Mouse (Mus musculus): ENCODE measurements around the gene Fam20b. TPM values are rescaled to one million over a fixed set of nuclear protein-coding genes. Genes with fewer than 3 reads are reported as not detected.

The Fam20b gene
- total RNA-seq, 1 experiment from 2014 or later: 42.9 TPM

DNA sequence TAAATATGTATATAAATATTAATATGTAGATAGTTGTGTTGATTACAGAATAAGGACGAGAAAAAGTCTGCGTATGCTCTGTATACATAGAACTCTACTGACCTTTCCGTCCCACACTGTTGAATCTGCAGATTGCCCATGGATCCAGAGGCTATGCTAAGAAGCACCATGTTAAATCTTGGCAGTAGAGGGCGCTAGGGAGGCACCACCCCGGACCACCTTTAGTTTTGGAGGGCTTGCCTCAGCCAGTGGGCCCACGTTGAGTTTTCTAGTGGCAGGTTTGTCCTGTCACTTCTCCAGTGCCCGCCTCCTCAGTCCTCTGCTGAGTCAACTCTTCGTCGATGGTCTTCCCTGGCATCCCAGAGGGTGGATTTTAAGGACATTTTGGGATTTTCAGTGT lies 11.9 kb upstream of the Fam20b start:
- no peak for DNase-seq

DNA sequence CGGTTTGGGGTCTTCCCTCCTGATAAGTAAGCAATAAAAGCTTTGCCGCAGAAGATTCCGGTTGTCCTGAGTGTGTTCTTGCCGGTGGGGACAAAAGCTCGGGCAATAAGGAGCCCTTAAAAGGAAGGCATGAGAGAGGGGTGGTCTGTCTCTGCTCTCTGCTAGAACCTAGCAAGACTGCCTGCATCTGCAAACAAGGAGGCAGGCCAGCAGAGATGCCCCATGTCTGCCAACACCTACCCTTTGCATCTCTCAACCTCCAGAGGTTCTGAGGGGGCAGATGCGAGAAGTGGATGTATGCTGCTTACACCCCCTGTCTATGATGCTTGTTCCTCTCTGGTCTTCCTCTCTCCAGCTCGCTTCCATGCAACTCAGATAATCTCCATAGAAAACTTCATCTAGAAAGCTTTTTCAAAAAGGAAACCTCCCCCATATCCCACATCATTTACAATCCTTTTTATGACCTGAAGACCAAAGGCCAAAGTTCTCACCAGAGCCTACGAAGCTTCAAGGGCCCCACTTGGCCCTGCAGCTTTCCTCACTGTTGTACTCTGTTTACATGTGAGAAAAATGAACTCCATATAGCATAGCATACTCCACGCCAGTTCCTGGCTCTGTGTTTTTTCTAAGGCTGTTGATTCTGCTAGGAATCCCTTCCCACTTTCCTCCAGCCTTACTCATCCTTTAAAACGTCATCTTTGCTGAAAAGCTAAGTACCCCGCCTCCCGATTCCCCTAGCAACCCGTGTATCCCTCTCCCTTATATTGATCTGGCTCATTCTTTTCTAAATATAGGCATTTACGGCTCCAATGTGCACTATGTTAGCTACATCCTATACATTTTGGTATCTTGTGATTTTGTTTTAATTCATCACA lies 8.6 kb upstream of the Fam20b start:
- no peak for DNase-seq

DNA sequence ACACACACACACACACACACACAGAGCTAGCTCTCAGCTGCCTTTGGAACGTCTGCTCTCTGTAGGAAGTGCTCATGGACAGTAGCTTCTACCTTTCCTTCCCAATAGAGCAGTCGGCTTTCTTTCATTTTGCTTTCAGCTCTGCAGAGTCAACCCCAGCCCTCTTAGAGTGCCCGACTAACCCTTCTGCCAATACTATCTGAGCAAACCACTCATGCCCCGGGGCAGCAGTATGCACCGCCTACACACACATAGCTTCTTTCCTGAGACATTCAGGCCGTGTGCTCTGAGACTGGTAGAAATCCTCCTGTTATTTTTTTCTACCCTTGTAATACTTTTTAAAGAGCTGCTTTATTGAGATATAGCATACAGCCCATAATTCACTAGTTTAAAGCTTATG lies 3.2 kb upstream of the Fam20b start:
- no peak for DNase-seq

GRCm38 (mm10) chr1:156720046-156720445 lies 1.2 kb upstream of the Fam20b start:
- no peak for DNase-seq

- peak; percentile 71 for DNase-seq
These were observed 468 bp downstream of the Fam20b start for GRCm38 (mm10) chr1:156718286-156718949.

- no peak for DNase-seq
These were observed 1.1 kb downstream of the Fam20b start for GRCm38 (mm10) chr1:156717751-156718285.

- DNase-seq: no peak
These were observed 2.2 kb downstream of the Fam20b start for GRCm38 (mm10) chr1:156716681-156717080.

- DNase-seq: no peak
These were observed 8.3 kb downstream of the Fam20b start for GRCm38 (mm10) chr1:156710472-156711098.

GRCm38 (mm10) chr1:156708672-156709071 lies 10.2 kb downstream of the Fam20b start:
- DNase-seq: no peak

DNA sequence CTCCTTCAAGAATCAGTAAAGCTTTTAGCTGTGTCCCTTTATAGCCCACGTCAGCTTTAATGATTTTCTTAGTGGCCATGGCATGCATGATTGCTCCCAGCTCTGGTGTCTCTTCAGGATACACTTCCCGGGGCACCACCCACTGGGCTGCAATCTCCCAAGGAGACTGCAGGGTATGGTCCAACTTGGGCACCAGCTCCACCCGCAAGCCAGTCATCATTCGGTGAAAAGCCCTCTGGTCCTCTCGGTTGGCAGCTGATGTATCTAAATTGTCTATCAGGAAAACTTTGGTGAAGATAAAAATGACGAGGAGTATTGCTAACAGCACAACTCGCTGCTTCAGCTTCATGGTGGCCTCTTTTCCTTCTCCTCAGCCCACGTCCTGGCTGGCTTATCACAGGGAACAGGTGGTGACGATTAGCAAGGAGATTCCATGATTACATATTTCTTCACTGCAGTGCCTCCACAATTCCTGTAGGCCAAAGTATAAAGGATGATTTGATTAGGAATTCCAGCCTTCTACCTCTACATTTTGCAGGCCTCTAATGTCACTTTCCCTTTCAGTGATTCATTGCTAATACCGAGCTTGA lies 13.1 kb downstream of the Fam20b start:
- DNase-seq: no peak

DNA sequence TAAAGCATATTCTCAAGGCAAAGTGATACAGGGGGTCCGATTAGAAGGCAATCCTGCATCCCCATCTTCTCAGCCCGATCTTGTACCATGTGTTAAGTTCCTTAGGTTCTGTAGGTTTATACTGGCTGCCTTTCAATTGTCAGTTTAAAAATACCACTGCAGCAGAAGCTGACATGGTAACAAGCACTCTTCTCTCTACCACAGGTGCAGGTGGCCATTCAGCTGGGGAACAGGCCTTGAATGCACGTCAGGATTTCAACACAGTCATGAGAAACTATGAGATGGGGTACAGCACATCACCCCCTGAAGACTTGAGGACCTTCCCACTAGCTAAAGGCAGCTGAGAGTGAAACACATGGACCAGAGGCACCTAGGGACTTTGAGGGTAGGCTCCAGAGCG lies 15.4 kb downstream of the Fam20b start:
- no peak for DNase-seq

DNA sequence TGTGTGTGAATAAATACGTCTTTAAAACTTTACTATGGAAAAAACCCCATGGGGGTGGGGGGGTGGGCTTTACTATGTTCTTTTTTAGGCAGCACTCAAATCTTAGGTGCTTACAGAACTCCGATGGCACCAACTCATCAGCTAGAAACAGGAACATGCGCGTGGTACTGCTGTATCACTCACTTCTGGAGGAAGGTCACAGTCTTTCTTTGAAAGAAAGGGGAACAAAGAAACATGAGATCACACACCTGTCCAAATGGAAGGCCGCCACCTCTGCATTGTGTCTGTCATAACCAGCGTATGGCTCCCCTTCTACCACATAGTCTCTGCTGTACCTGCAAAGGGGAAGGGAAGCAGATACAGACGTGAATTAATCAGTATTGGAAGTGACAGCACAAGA lies 16.7 kb downstream of the Fam20b start:
- no peak for DNase-seq

DNA sequence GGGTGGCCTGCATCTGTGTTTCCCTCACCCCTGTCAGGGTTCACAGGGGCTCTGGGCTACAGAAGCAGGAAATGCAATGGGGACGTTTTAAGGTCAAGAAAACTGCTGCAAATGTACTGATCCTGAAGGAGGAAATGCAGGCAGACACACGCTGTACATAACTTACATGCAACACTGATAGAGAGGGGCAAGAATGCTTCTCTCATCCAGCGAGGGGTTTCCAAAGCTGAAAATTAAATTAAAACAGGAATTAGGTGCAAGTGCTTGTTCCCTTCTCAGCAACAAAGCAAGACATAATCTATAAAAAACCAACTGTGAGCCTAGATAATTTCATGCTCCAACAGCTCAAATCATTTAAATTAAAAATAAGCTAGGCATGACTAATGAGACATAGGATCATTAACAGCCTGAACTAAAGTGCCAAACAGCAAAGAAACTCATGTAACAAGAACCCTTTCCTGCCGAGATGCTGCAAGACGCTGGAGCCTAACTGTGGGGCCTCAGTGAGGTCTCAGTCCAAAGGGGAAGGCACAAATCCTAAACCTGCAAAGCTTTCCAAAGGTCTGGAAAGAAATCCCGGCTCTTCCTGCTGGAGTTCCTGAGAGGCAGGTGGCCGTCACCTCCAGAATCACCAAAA lies 32.7 kb downstream of the Fam20b start:
- no peak for DNase-seq

DNA sequence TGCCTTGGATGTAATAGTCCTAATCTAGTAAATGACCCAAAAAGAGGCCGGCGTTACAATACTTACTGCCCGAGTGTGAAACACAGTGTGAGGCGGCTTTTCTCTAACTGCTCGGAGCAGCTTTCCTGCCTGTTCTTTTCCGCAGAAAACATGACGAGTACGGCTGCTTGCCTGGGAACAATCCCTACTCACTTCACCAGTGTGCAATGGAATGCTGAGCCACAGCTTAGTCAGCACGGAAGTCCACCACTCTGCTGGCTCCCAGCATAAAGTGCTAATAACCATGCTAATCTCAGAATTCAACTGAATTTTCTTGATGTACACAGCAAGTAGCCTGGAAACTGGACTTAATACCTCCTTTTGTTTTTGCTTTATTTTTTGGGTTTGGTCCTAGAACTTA lies 39.3 kb downstream of the Fam20b start:
- no peak for DNase-seq

GRCm38 (mm10) chr1:156677230-156677629 lies 41.7 kb downstream of the Fam20b start:
- DNase-seq: no peak

GRCm38 (mm10) chr1:156676596-156676995 lies 42.3 kb downstream of the Fam20b start:
- DNase-seq: no peak

DNA sequence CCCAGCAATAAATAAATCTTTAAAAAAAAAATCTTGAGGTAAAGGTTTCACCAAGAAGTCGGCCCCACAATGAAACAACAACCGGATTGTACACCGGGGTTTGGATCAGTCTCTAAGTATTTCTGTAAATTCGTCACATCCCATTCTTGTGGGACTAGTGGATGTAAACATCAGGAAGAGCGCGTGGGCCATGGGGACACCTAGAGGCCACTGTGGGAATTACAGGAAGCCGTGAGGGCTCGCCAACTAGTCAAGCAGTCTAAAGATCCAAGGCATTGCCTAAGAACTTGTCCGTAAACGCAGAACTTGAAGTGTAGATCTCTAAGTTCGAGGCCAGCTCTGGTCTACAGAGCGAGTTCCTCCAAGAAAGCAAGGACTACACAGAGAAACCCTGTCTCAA lies 42.7 kb downstream of the Fam20b start:
- peak; percentile 75 for DNase-seq

GRCm38 (mm10) chr1:156674195-156675000 lies 44.5 kb downstream of the Fam20b start, which contains the start of gene Tor3a:
Tor3a (minus strand) TSS chr1:156674356.
- peak; percentile 90 for DNase-seq

- peak; percentile 64 for DNase-seq
These were observed 45.3 kb downstream of the Fam20b start for GRCm38 (mm10) chr1:156673476-156674194.

DNA sequence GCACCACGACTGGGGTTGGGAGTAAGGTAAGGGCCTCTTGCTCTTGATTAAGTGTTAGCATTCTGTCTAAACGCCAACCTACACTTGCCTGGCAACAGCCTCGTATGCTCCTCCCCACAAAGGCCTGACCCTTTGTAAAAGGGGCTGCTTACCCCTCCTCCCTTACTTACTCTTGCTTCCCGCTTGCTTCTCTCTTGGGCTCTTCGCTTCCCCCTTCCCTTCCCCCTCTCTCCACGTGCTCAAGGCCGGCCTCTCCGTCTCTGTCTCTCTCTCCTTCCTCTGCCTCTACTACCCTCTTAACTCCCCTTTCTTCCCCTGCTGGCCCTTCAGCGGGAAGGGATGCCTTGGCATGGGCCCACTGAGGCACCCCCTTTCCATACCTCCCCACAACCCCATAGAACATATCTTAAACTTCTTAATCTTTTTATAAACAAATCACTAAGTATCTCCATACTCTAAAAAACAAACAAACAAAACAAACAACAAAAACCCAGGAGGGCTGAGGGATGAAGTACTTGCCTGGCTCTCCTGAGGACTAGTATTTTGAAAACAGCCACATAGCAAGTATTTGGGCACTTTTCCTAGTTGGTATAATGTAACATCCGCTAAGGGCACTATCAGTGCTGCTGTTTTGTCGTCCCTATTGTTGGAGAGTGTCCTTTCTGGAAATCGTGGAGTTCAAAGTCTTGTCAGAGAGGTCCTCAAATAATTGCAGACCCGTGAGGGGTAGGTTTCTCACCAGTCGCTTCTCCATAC lies 46.0 kb downstream of the Fam20b start:
- no peak for DNase-seq
